Mouse (Mus musculus) forebrain, embryonic 14.5 days (tissue): ENCODE results near the gene Zfp36. TPM values are rescaled to one million over a fixed set of nuclear protein-coding genes. Genes with fewer than 3 reads are reported as not detected.

Experiments used
- ATAC-seq: fragments of 200-750 bp; cut with Nextera tagmentation; 2 replicates; pipeline ENCODE4 v1.8.0; 2017; ENCODE audit warnings: mild to moderate bottlenecking, moderate library complexity
- DNase-seq: peaks from one replicate; pipeline ENCODE4 v3.0.0-alpha.2; 2015; ENCODE audit warnings: low spot score
- H3K27ac ChIP-seq: fragments of 300-500 bp; sonication (generic); 2 replicates; pipeline ENCODE4 v1.5.1; 2014; ENCODE audit warnings: low read depth, mild to moderate bottlenecking, control low read depth, low read length, moderate library complexity
- H3K27me3 ChIP-seq: fragments of 300-500 bp; sonication (generic); replicated peaks from 2 replicates; pipeline ENCODE4 v1.6.1; 2014; ENCODE audit warnings: low read length, control low read depth, mixed read lengths; ENCODE audit not compliant: control insufficient read depth, insufficient read depth
- H3K36me3 ChIP-seq: fragments of 300-500 bp; sonication (generic); 2 replicates; pipeline ENCODE4 v1.6.1; 2014; ENCODE audit warnings: low read length, control low read depth; ENCODE audit not compliant: control insufficient read depth, insufficient read depth
- H3K4me1 ChIP-seq: fragments of 300-500 bp; sonication (generic); 2 replicates; pipeline ENCODE4 v1.6.1; 2014; ENCODE audit warnings: antibody characterized with exemption, low read length, control low read depth; ENCODE audit not compliant: control insufficient read depth, insufficient read depth
- H3K4me2 ChIP-seq: fragments of 300-500 bp; sonication (generic); 2 replicates; pipeline ENCODE4 v1.6.1; 2014; ENCODE audit warnings: mild to moderate bottlenecking, control low read depth, low read length
- H3K4me3 ChIP-seq: fragments of 300-500 bp; sonication (generic); 2 replicates; pipeline ENCODE4 v1.5.1; 2014; ENCODE audit warnings: low read depth, low read length, control low read depth
- H3K9ac ChIP-seq: fragments of 300-500 bp; sonication (generic); 2 replicates; pipeline ENCODE4 v1.6.1; 2014; ENCODE audit warnings: mild to moderate bottlenecking, low read length, control low read depth, moderate library complexity
- H3K9me3 ChIP-seq: fragments of 300-500 bp; sonication (generic); replicated peaks from 2 replicates; pipeline ENCODE4 v1.6.1; 2016; ENCODE audit warnings: low read length, control low read depth, mixed read lengths; ENCODE audit not compliant: control insufficient read depth
- WGBS: fragments of 180-500 bp; shearing (Covaris S2); extraction: QIAGEN DNeasy Blood & Tissue Kit; methylation state at CpG from one replicate; pipeline ENCODE4 v1.1.7; 2014; 5-methylcytosine and 5-hydroxymethylcytosine counted together
- polyA plus RNA-seq: library from polyadenylated mRNA; unstranded; fragments of >200 nt; fragmentation: Nextera tagmentation; extraction: Ambion mirVana; gene quantifications from 2 replicates; pipeline ENCODE4 v1.2.1, GENCODE M21; 2014

Gene Zfp36
- 3.3 and 5.6 TPM in 2 replicates for polyA plus RNA-seq

DNA sequence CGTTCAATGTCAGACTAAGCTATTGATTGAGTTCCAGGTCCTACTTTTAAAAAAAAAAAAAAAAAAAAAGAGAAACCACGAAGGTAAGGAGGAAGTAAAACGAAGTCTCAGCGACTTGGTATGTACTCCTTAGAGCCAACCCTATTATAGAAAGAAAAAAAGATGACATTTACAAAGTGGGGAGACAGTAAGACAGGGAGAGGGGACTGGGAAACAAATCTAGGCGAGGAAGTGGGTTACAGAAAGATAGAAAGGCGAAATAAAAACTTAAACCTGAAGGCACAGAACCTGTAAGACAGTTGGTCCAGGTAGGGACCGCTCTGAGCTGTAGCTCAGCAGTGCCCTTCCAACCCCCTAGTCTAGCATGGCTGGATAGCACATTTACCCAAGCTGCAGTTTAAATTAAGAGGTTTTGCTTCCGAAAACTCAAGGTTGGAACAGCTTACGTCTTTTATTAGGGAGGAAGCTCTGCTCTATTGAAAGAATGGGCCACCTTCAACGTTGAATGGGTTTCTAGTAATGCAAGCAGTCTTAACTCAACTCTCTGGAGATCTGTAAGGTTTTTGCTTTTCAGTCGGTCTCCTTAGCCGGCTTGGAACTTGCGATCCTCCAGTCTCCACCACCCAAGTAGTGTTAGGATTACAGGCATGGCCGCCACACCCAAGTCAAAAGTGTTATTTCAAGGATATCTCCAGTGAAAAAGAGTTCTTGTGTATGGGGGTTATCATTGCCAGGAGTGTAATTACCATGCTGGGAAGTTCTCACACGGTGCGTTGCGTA lies at the start of gene Zfp36:
TSS of gene Zfp36 (minus strand) at position 17 of the 780 bp plus-strand sequence.
- ATAC-seq = no peak
- Histone ChIP-seq H3K4me3 (peak within 1 kb of the TSS; percentile 51), H3K9ac (peak within 1 kb of the TSS; percentile 74), H3K27ac (peak within 1 kb of the TSS; percentile 58), H3K27me3 (no peaks in the 10 kb centered on the region), H3K9me3 (no peaks in the 10 kb centered on the region), H3K4me1 (peaks cover 33% of the 10 kb centered on the region), H3K4me2 (peak within 1 kb of the TSS; percentile 81), H3K36me3 (peaks cover 5% of the 10 kb centered on the region; the same call in 1 of the 2 replicates)
- no peak for DNase-seq
- 57% methylated on average over 17 of the region's 17 CpGs for WGBS

DNA sequence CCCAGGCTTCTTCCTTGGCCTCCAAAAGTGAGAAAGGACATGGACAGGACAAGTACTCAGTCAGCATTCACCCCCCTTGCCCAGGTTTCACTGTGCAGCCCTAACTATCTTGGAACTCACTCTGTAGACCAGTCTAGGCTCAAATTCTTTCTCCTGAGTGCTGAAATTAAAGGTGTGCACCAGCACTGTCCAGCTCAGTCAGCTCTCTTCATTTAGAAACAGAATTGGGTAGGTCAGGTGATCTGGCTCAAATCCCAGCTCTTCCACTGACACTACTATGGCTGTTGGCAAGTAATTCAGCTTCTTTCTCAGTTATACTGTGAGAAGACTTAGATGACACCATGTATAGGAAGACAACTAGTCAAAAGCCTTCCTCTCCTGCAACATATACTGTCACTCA lies 47.7 kb upstream of the Zfp36 start:
- Histone ChIP-seq H3K4me2 (no peak overlapping the region), H3K27ac (no peak overlapping the region), H3K27me3 (no peaks in the 10 kb centered on the region), H3K4me1 (no peaks in the 10 kb centered on the region; the same call in 1 of the 2 replicates), H3K9ac (no peak overlapping the region), H3K4me3 (no peak overlapping the region), H3K9me3 (no peaks in the 10 kb centered on the region), H3K36me3 (peaks cover 28% of the 10 kb centered on the region)
- ATAC-seq (no peak), DNase-seq (no peak)

GRCm38 (mm10) chr7:28423018-28423417 lies 43.0 kb upstream of the Zfp36 start:
- WGBS = 96% methylated on average over 1 of the region's 1 CpGs
- H3K4me3 ChIP-seq = no peak overlapping the region
- H3K4me1 ChIP-seq = no peaks in the 10 kb centered on the region
- no peaks in the 10 kb centered on the region for H3K27me3 ChIP-seq
- no peak overlapping the region for H3K4me2 ChIP-seq
- peaks cover 60% of the 10 kb centered on the region for H3K36me3 ChIP-seq
- no peaks in the 10 kb centered on the region for H3K9me3 ChIP-seq
- H3K27ac ChIP-seq = no peak overlapping the region
- DNase-seq = no peak
- no peak overlapping the region for H3K9ac ChIP-seq
- no peak for ATAC-seq

- peaks cover 78% of the 10 kb centered on the region for H3K36me3 ChIP-seq
- no peak overlapping the region for H3K4me2 ChIP-seq
- H3K4me3 ChIP-seq = no peak overlapping the region
- H3K27ac ChIP-seq = no peak overlapping the region
- ATAC-seq (no peak), DNase-seq (no peak)
- no peak overlapping the region for H3K9ac ChIP-seq
- no peaks in the 10 kb centered on the region for H3K9me3 ChIP-seq
- H3K4me1 ChIP-seq = no peaks in the 10 kb centered on the region
- WGBS = 98% methylated on average over 2 of the region's 2 CpGs
- no peaks in the 10 kb centered on the region for H3K27me3 ChIP-seq
Observed at GRCm38 (mm10) chr7:28419416-28419815, 39.4 kb upstream of the Zfp36 start.

- H3K4me3 ChIP-seq = no peak overlapping the region
- H3K9ac ChIP-seq = no peak overlapping the region
- H3K27ac ChIP-seq = no peak overlapping the region
- DNase-seq (peak; percentile 12), ATAC-seq (no peak)
- WGBS = 71% methylated on average over 8 of the region's 8 CpGs
- H3K4me1 ChIP-seq = no peaks in the 10 kb centered on the region
- H3K9me3 ChIP-seq = no peaks in the 10 kb centered on the region
- no peaks in the 10 kb centered on the region for H3K27me3 ChIP-seq
- H3K4me2 ChIP-seq = no peak overlapping the region
- peaks cover 86% of the 10 kb centered on the region for H3K36me3 ChIP-seq
Observed at GRCm38 (mm10) chr7:28418096-28418670, 38.1 kb upstream of the Zfp36 start.

DNA sequence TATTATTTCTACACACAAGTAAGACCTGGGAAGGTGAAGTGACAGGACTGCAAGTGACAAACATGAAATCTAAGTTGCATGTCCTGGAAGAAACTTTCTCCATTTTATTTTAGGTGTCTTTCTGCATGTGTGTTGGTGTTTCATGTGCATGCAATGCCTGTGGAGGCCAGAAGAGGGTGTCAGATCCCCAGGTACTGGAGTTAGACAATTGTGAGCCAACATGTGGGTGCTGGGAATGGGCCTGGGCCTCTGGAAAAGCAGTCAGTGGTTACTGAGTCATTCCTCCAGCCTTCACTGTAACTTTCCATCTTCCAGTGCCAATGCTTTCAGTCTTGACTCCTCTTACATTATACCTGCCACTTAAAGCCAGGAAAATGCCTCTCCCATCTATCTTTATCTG lies 37.3 kb upstream of the Zfp36 start:
- Histone ChIP-seq H3K4me3 (no peak overlapping the region), H3K27me3 (no peaks in the 10 kb centered on the region)

GRCm38 (mm10) chr7:28412826-28413225 lies 32.8 kb upstream of the Zfp36 start:
- H3K27me3 ChIP-seq = no peaks in the 10 kb centered on the region
- no peak overlapping the region for H3K27ac ChIP-seq
- no peak for DNase-seq
- peaks cover 81% of the 10 kb centered on the region for H3K36me3 ChIP-seq
- 87% methylated on average over 4 of the region's 4 CpGs for WGBS
- H3K4me3 ChIP-seq = no peak overlapping the region
- ATAC-seq = no peak
- no peaks in the 10 kb centered on the region for H3K9me3 ChIP-seq
- H3K9ac ChIP-seq = no peak overlapping the region
- H3K4me1 ChIP-seq = no peaks in the 10 kb centered on the region
- no peak overlapping the region for H3K4me2 ChIP-seq

More for the DNA sequence above, 37.3 kb upstream of the Zfp36 start:
- no peak overlapping the region for H3K27ac ChIP-seq
- H3K9ac ChIP-seq = no peak overlapping the region
- H3K4me1 ChIP-seq = no peaks in the 10 kb centered on the region
- no peaks in the 10 kb centered on the region for H3K9me3 ChIP-seq
- ATAC-seq (no peak), DNase-seq (no peak)
- H3K4me2 ChIP-seq = no peak overlapping the region
- H3K36me3 ChIP-seq = peaks cover 86% of the 10 kb centered on the region

DNA sequence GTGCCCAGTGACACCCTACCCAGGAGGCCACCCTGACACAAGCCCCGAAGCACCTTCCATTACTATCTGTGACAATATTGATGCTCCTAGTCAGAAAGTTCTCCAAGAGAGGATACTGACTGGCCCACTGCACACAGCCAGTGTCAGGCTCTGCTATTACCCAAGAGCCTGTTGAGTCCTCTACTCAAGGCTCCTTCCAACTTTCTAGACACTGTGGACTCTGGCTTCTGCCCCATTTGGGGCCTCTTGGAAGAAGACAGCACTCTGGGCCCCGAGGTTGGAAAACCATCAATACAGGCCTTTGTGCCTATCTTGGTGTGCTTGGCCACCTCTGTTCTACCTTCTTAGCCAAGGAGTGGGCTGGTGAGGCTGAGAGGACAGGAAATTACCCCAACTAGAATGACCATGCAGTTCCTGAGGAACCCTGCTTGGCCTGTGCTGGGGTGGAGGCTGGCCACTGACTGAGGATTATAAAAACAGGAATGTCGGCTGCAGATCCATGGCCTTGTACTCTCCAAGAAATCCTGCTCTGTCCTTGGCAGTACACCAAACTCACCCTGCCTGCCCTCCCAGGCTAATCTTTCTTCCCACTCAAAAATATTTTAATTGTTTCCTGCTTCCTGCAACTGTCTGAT lies 30.9 kb upstream of the Zfp36 start:
- Histone ChIP-seq H3K27me3 (no peaks in the 10 kb centered on the region), H3K36me3 (peaks cover 83% of the 10 kb centered on the region), H3K27ac (no peak overlapping the region), H3K9ac (no peak overlapping the region), H3K4me1 (no peaks in the 10 kb centered on the region), H3K4me3 (no peak overlapping the region), H3K9me3 (no peaks in the 10 kb centered on the region), H3K4me2 (no peak overlapping the region)
- ATAC-seq (no peak), DNase-seq (no peak)
- 89% methylated on average over 3 of the region's 3 CpGs for WGBS

GRCm38 (mm10) chr7:28401942-28402341 lies 21.9 kb upstream of the Zfp36 start:
- H3K27me3 ChIP-seq = no peaks in the 10 kb centered on the region
- no peak for ATAC-seq
- H3K4me3 ChIP-seq = no peak overlapping the region
- H3K4me1 ChIP-seq = no peaks in the 10 kb centered on the region
- H3K4me2 ChIP-seq = no peak overlapping the region
- H3K9me3 ChIP-seq = no peaks in the 10 kb centered on the region
- 73% methylated on average over 3 of the region's 3 CpGs for WGBS
- no peak overlapping the region for H3K9ac ChIP-seq
- no peak for DNase-seq
- H3K27ac ChIP-seq = no peak overlapping the region
- H3K36me3 ChIP-seq = peaks cover 99% of the 10 kb centered on the region
